Mouse (Mus musculus): ENCODE results near the gene Spata5.
"Not testable (repeated sequence)": the region's sequence is repeated elsewhere in the genome, so short reads cannot be mapped to it uniquely, and the experiment has no call there.

Spata5 gene

GRCm38 (mm10) chr3:37510055-37511032 lies 90.6 kb downstream of the Spata5 start:
- in situ Hi-C loops (cut with MboI, MseI) = no loop called here

DNA sequence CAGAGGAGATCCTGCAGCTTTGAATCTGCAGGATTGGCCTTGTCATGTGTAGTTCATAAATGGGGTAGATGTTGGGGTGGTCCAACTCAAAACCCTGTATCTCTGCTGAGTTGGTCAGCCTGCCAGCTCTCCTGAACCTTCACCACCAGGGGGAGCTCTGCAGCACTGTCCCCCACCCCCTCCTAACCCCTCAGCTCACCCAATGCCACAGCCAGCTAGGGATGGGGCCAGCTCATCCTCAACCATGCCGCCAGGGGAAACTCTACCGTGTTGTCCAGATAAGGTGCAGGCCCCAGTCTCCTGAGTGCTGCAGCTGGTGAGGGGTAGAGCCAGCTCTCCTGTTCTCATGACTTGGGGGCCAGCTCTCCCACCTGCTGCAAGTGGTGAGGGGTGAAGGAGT lies 95.8 kb downstream of the Spata5 start:
- in situ Hi-C loops (cut with MboI, MseI) = no loop called here

GRCm38 (mm10) chr3:37516379-37516778 lies 96.7 kb downstream of the Spata5 start:
- in situ Hi-C loops (cut with MboI, MseI) = no loop called here

DNA sequence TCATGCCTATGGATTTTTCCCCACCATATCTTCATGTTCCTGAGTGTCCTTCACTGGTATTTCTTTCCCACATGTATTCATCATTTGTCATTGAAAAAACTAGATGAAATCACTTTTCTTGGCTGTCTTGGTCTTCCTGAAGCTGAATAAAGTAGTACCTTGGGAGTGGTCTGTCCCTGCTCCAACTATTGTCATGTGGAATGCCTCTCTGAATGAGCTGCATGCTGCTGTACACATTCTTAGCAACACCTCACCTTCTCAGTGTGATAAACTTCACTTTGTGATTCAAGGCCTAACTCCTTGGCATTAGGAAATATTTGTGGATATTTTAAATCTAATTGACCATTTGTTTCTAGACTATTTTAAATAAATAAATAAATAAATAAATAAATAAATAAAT lies 98.9 kb downstream of the Spata5 start:
- in situ Hi-C loops (cut with MboI, MseI) = no loop called here

DNA sequence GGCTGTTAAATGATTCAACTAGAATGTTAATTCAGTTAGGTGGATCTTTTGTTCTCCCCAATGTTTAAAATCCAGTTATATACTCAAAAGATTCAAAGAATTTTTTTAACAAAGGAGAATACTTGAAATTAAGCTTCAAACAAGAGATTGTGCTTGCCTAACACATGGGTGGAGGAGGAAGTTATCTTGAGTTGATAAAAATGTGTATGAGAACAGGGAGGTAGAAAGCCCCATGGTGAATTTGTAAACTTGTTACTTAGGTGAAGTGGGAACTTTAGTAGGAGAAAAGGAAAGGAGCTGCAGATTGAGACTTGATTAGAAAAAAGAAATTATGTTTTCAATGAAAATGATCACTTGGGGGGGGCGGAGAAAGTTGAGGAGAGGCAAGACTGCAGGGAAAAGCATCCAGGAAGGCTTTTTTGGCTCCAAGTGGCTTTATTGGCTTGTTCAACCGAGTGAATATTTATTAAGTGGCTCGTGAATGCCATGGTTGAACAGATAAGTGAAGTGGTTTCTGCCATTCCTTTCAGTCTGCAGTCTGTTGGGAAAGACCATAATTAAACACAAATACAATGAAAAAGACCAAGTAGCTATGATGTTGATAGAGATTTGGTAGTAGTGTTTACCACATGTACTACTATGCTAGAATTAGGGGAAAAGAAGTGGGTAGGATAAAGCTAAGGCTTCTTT lies 100.8 kb downstream of the Spata5 start:
- in situ Hi-C loops (cut with MboI, MseI) = no loop called here

- in situ Hi-C loops (cut with MboI, MseI) = no loop called here
These were observed 112.4 kb downstream of the Spata5 start for GRCm38 (mm10) chr3:37532079-37532478.

GRCm38 (mm10) chr3:37540701-37541100 lies 121.0 kb downstream of the Spata5 start:
- in situ Hi-C loops (cut with MboI, MseI) = not testable (repeated sequence)

DNA sequence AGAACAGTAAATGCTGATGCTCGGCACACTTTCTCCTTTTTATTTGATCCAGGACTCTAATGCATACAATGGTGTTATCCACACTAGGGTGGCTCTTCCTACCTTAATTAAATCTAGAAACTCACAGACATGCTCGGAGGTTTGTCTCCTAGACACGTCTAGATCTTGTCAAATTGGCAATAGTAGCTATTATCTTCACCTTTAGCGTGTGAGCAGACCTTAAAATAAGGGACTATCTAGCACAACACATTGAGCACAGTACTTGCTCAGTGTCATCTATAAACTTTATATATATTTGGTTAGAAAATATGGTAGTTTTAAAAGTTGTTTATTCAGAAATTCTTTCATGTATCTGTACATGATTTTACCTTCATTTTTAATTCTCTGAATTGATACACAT lies 126.7 kb downstream of the Spata5 start:
- in situ Hi-C loops (cut with MboI, MseI) = no loop called here

DNA sequence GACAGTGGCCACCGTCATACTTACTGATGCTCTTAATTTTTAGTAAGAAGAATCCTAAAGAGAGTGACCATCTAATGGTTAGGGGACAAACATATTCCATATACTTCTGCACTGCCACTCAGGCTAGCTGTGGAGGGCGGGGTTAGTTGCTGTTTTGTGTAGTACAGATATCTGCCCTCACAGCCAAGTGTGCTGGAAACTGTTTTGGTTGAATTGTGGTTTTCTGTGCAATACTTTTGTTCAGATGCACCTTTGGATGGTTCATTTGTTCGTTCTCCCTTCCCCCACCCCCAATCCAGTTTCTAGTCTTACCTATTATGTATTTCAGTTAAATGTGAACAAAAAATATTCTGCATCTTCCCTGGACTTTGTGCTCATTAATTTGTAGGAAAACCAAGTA lies 130.5 kb downstream of the Spata5 start:
- in situ Hi-C loops (cut with MboI, MseI) = no loop called here

GRCm38 (mm10) chr3:37550594-37550993 lies 130.9 kb downstream of the Spata5 start:
- in situ Hi-C loops (cut with MboI, MseI) = no loop called here

DNA sequence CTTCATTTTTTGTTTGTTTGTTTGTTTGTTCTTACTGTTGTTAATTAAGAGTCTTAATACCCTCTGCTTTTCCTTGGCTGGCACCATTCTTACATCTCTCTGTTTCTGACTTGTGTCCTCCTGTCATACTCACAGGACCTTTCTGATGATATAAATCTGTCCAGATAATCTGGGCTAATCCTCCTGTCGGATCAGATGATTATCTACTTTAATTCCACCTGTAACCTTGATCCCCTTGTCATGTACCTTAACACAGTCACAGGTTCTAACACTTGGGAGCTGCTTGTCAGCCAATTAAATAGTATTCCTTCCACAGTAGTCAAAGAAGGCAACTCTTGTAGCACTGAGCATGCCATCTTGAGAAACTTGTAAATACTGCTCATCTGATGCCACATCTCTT lies 131.8 kb downstream of the Spata5 start:
- in situ Hi-C loops (cut with MboI, MseI) = no loop called here

GRCm38 (mm10) chr3:37552244-37552643 lies 132.5 kb downstream of the Spata5 start:
- in situ Hi-C loops (cut with MboI, MseI) = no loop called here

DNA sequence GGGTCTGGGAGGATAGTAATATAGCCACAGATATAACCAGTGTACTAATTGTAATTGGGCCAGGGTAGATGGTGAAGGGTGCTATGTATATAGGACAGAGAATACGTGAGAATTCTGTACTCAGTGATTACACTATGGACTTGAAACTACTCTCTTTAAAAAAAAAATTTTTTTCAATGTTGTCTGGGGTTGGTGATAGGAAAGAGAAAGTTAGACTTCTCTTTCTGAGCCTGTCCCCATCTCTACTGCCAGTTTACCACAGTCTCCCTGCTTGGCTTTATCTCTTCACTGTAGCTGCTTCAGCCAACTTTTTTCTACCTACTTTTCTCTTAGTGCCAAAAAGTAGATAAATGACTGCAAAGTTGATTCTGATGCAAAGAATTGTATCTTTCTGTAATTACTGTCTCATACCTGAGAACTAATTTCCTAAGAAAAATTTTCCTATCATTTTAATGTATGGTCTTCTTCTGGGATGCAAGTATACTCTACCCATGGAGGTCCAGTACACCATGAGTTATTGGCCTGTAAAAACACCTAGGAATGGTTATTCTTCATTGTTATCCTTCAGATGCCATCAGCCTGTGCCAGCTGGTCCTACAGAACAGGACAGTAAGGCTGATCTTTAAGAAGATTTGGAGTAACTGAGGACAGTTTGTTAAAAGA lies 133.8 kb downstream of the Spata5 start:
- in situ Hi-C loops (cut with MboI, MseI) = no loop called here

GRCm38 (mm10) chr3:37556412-37557113 lies 136.9 kb downstream of the Spata5 start:
- in situ Hi-C loops (cut with MboI, MseI) = no loop called here

GRCm38 (mm10) chr3:37557741-37558479 lies 138.2 kb downstream of the Spata5 start:
- in situ Hi-C loops (cut with MboI, MseI) = no loop called here

GRCm38 (mm10) chr3:37559339-37559738 lies 139.6 kb downstream of the Spata5 start:
- in situ Hi-C loops (cut with MboI, MseI) = no loop called here

DNA sequence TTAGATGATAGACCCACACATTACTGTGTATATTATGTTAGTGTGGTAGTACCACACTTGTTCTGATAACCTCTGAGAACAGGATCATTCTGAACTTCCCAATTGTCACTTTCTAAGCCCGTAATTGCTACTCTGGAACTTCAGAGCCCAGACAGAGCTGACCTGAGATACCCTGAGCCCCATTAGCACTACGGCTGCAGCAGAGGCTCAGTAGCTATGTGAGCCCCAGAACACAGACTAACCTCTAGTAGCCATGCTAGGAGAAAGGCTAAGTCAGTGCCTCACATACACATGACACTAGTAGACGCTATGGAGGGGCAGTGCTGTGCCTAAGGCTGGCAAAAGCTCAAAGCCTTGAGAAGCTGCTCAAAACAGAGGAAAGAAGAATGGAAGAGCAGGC lies 141.8 kb downstream of the Spata5 start:
- in situ Hi-C loops (cut with MboI, MseI) = no loop called here

GRCm38 (mm10) chr3:37566097-37566496 lies 146.4 kb downstream of the Spata5 start:
- in situ Hi-C loops (cut with MboI, MseI) = no loop called here

- in situ Hi-C loops (cut with MboI, MseI) = no loop called here
These were observed 147.8 kb downstream of the Spata5 start for GRCm38 (mm10) chr3:37567505-37567904.

- in situ Hi-C loops (cut with MboI, MseI) = no loop called here
These were observed 149.1 kb downstream of the Spata5 start for GRCm38 (mm10) chr3:37568780-37569179.
